Mouse (Mus musculus): Measurements from ENCODE around the gene Dip2c.

Gene Dip2c

DNA sequence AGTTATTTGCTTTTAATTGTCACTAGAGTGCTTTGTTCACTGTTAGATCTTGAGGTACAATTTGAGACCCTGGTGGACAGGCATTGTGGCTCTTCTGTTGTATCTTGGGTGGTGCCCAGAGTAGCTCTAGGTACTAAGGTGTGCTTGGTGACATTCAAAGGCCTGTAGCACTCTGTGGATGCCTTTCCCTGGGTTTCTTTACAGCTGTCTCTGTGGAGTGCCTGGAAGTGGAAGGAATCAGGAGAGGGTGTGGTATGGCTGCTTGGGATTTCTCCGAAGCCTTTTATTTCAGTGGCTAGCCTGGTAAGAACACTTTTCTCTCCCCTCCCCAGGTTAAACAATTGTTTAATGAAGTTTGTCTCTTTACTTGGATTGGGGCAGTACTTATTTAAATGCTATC is 34.5 kb downstream of the Dip2c start:
- TF ChIP-seq GATA4 (IDR thresholded peaks at IDR 0.05; ENCODE audit: insufficient replicate concordance, low read length), result no peak

GRCm38 (mm10) chr13:9312916-9313315 is 36.6 kb downstream of the Dip2c start:
- TF ChIP-seq GATA4 (IDR thresholded peaks at IDR 0.05; ENCODE audit: insufficient replicate concordance, low read length), result no peak

DNA sequence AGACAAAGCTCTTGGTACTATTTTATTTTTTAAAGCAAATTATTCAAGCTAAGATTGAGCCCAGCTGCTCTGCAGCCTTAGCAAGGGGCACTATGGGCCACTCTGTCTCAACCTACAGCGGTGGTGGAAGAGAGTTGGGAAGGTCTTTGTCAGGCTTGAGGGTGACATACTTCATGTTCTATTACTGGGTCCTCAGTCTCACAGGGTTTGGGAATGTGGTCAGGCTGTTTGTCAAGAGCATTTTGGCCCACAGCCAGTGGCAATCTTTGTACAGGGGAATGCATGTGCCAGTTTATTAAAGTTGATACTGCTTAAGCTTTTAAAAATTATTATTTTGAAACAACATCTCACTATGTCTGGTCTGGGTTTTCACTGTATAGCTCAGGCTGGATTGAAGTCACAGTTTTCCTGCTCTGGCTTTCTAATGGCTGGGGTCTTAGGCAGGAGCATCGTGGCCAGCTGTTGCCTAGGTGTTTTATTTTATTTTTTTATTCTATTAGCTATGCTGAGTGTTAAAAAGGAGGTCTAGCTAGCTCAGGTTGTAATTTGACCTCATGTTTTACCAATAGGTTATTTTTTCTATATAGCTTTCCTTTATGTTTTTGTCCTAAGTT is 37.9 kb downstream of the Dip2c start:
- TF ChIP-seq GATA4 (IDR thresholded peaks at IDR 0.05; ENCODE audit: insufficient replicate concordance, low read length), result no peak

DNA sequence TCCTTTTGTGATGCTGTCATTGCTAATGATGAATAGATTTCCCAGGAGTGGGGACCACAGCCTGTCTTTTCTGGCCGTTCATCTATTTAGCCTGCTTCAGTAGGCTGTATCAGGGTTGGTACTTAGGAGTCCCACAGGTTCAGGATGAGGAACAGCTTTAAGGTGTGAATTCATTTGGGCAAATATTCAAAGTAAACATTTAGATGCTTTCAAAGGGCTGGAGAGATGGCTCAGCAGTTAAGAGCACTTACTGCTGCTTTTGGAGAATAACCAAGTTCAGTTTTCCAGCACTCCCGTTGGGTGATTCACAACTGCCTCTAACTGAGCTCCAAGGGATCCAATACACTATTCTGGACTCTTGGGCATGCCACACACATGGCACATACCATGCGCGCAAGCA is 38.4 kb downstream of the Dip2c start:
- no peak for TF ChIP-seq GATA4 (IDR thresholded peaks at IDR 0.05; ENCODE audit: insufficient replicate concordance, low read length)

DNA sequence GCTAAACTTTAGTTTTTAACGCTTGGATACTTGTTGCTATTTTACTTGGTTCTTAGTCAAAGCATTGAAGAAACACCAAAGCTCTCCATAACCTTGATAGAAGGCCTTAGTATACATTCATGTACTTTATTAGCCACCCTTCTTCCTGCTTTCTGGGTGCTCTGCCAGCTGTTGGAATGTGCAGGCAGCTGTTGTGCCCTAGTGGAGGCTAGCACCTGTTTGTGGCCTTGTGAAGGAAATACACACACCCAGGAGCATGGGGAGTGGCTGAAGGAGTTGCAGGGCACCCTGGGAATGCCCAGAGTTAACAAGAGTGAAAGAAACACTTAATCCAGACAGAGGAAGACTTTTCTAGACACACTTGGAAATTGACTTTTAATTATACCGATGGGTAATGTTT is 43.4 kb downstream of the Dip2c start:
- TF ChIP-seq GATA4 (IDR thresholded peaks at IDR 0.05; ENCODE audit: insufficient replicate concordance, low read length), result no peak

- TF ChIP-seq GATA4 (IDR thresholded peaks at IDR 0.05; ENCODE audit: insufficient replicate concordance, low read length), result no peak
These were observed 48.9 kb downstream of the Dip2c start for GRCm38 (mm10) chr13:9325262-9325661.

DNA sequence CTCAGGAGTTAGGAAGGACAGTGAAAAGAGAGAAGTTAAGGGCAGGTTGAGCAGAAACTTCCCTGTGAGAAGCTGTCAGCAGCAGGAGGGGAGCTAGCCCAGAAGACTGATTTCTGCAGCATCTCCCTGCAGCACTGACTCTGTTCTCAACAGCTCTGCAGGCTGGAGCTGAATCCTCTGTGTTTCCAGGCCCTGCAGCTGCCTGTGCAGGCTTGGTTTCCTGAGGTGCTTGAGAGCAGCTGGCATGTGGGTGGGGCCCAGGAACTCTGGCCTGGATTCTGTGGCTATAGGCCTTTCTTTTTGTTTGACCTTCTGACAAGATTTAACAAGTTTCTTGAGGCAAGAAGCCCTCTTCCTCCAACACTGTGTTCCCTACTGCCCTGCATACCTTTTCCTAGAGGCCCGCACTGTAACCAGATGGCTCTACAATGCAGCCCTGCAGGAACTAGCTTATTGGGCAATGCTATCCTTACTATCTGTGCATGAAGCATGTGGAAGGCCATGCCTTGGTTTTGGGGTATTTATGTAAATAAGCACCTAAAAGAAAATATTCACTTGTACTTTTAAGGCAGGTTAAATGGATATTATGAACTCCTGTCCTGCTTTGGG is 53.1 kb downstream of the Dip2c start:
- TF ChIP-seq GATA4 (IDR thresholded peaks at IDR 0.05; ENCODE audit: insufficient replicate concordance, low read length), result no peak

DNA sequence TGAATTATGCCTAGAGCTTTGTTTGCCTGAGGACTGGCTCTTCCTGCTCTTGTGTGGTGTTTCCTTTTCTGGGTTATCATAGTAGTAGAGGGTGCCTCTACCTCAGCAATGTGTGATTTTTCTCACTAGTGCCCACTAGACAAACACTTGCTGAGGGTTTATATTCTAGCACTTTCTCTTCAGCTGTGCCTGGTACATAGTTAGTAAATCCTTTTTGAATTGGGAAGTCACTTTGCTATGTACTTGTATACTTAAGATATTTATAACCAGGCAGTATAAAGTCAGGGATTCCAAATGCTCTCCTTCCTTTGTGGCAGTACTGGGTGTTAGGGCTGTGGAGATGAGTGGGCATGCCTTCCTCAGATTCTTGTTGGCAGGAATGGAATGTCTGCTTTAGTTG is 56.9 kb downstream of the Dip2c start:
- no peak for TF ChIP-seq GATA4 (IDR thresholded peaks at IDR 0.05; ENCODE audit: insufficient replicate concordance, low read length)

DNA sequence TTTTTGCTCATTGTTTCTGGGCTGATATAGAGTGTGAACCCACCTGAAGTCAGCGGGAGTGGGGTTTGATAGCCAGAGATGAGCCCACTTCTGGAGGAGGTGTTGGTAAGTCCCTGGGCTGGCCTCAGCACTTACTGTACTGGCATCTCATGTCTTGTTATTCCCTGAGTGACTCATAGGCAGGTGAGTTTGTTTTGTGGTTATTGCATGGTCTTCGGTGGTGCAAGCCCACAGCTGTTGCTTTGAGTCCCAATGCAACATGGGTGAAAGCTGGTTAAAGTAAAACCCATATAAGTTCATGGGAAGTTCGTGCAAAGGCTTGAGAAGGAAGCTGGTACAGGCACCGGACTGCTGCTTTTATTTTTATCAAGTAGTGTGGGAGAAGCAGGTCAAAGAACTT is 64.0 kb downstream of the Dip2c start:
- no peak for TF ChIP-seq GATA4 (IDR thresholded peaks at IDR 0.05; ENCODE audit: insufficient replicate concordance, low read length)

GRCm38 (mm10) chr13:9342696-9343095 is 66.4 kb downstream of the Dip2c start:
- no peak for TF ChIP-seq GATA4 (IDR thresholded peaks at IDR 0.05; ENCODE audit: insufficient replicate concordance, low read length)

DNA sequence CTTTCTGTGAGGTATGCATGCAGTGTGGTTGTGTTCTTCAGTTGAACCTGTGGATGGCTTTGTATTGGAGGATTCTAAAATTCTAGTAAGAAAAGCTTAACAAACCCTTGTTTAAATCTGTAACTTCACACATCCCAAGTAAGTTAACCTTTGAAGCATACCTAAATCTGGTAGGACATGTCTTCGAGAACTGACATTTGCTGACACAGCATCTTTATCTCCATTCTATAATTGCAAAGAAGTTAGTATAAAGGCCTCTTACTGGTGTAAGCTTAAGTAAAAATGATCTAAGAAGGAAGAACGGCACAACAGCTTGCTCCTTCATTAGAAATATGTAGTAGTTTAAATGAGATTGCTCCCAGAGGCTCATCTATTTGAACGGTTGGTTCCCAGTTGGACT is 71.1 kb downstream of the Dip2c start:
- TF ChIP-seq GATA4 (IDR thresholded peaks at IDR 0.05; ENCODE audit: insufficient replicate concordance, low read length), result no peak

DNA sequence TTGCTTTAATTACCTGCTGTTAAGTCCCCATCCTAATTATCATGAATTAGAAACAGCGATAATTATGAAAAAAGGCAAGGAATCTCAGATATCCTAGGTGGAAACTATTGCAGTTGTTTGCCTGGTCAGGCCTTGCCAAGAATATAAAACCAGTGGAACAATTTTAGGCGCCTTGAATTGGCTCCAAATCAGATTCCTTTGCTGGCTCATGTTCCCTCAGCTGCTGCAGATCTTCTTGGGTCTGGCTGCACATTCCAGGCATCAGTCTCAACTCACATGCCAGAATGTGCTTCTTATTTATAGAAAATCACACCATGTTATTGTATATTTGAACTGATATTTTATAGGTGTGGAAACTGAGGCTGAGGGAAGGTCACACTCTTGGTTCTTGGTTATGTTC is 74.3 kb downstream of the Dip2c start:
- no peak for TF ChIP-seq GATA4 (IDR thresholded peaks at IDR 0.05; ENCODE audit: insufficient replicate concordance, low read length)

- TF ChIP-seq GATA4 (IDR thresholded peaks at IDR 0.05; ENCODE audit: insufficient replicate concordance, low read length), result no peak
These were observed 77.6 kb downstream of the Dip2c start for GRCm38 (mm10) chr13:9353890-9354289.

DNA sequence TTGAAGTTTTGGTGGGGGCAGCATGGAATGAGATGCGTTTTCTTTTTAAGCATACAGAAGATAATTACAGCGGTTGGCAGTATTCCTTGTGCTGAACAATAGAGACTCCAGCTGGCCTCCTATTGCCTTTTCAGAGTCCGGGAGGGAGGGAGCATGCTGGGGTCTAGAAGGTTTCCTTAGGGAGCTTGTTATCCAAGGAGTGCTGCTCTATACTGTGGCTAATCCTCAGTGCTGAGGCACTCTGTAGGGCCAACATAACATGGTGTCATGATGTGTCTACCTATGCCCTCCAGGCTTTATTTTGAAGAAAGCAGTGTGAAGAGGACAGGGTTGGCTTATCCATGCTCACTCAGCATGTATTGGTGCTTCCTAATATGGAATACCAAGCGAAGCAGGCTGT is 79.0 kb downstream of the Dip2c start:
- no peak for TF ChIP-seq GATA4 (IDR thresholded peaks at IDR 0.05; ENCODE audit: insufficient replicate concordance, low read length)

GRCm38 (mm10) chr13:9361457-9361856 is 85.1 kb downstream of the Dip2c start:
- no peak for TF ChIP-seq GATA4 (IDR thresholded peaks at IDR 0.05; ENCODE audit: insufficient replicate concordance, low read length)

DNA sequence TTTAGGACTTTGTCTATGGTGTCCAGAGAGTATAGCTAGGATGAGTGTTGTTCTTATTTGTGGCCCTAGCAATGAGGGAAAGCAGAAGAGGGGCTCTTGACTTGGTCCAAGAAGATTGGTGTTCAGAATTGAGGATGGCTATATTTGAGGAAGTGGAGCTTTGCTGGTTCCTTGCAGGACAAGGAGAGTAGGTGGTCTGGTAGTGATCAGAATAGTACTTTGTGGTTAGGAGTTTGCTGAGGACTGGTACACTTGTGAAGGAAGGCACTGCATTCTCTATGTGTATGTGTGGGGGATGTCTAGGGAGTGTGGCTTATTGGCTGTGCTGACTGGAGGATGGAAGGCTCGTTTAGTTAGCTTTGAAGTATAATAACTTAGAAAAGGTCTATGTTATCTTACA is 95.1 kb downstream of the Dip2c start:
- no peak for TF ChIP-seq GATA4 (IDR thresholded peaks at IDR 0.05; ENCODE audit: insufficient replicate concordance, low read length)

DNA sequence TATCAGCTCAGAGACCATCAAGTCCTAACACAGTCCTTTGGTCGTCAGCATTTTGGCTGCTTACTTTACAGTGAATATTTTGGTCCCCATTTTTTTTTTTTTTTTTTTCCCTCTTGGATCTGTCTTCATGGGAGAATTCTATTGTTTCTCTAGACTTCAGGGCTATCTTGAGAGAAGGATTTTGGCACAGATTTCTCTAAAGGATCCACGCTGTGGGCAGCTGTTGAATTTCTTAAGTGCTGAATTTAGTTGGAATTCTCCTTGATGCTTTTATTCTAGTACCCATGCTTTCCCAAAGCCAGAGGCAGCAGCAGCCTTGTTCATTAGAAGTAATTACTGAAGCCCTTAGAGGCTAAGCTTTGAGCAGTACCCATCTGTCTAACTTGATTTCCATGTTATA is 100.8 kb downstream of the Dip2c start:
- TF ChIP-seq GATA4 (IDR thresholded peaks at IDR 0.05; ENCODE audit: insufficient replicate concordance, low read length), result no peak

Data from liver, adult (tissue).